Mouse (Mus musculus): ENCODE measurements around the gene Stk33. TPM values are rescaled to one million over a fixed set of nuclear protein-coding genes. Genes with fewer than 3 reads are reported as not detected.

Stk33 gene
- polyA plus RNA-seq, 1 experiment, result not detected

DNA sequence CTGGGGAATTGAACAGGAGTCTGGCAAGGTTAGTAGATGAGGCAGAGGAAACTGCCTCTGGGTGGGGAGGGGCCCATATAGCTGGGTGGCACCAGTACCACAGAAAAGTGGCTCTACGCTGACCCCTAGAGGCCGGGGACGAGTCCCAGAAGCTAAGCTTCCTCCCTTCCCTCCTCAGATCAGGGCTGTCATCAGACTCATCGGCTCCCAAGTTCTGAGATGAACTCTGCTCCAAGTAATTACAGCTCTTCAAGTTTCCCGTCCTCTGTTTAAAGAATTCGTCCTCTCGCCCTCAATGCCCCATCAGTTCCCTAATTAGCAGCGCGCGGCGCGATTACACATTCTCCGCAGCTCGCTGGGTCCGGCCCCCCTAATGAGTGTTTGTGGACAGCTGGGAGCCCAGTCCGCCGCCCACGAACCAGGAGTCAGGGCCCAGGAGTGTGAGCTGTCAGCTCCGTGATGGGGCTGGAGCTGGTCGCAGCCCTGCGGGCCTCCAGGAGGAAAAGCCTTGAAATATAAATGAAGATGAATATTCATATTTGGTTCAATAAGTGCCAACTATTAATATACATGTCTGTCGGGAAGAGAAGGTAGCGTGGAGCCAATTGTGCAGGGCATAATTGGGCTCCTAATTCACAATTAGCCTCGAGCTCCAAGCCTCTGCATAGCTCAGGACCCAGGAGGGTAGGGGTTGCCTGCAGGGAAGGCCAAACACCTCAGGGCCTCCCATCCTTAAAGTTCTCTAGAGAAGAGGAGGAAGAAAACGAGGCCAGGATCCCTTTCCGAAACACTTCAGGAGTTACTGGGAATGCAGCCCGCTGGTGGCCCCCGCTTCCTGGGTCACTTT is 183.2 kb downstream of the Stk33 start:
- no peaks in the 10 kb centered on the region for H3K4me1 ChIP-seq (ENCODE audit: control insufficient read depth, insufficient read depth, low read length)
- H3K4me3 ChIP-seq (replicated peaks; ENCODE audit: control insufficient read depth, low read depth, low read length), result no peak overlapping the region
- TF ChIP-seq POLR2A (IDR thresholded peaks at IDR 0.05; ENCODE audit: borderline replicate concordance, control insufficient read depth, low read depth, low read length), result no peak
- peak; percentile 50; the same call in 1 of the 2 replicates for TF ChIP-seq CTCF (IDR thresholded peaks at IDR 0.05; ENCODE audit: control insufficient read depth, insufficient read depth, low read length)
- H3K27ac ChIP-seq (ENCODE audit: control insufficient read depth, insufficient read depth, low read depth, low read length, poor library complexity), result no peak overlapping the region
- WGBS, result 38% methylated on average over 28 of the region's 28 CpGs

DNA sequence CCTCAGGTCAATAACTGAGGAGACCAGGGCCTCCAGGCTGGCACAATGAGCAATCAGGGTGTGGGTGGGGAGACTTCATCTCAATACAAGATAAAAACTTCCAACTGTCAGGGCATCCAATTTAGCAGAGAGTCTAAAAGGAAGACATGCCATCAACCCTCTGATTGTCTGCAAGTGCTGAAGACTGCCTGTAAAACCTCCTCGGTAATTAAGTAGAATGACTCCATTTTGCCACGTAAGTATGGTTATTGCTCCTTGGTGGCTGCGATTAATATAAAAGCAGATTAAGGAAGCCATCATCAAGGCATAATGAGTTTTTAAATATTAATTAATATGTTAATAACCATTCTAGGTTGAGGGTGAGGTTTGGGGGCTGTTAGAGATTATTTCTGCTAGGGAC is 187.5 kb downstream of the Stk33 start:
- TF ChIP-seq CTCF (IDR thresholded peaks at IDR 0.05; ENCODE audit: control insufficient read depth, insufficient read depth, low read length) (no peak), POLR2A (IDR thresholded peaks at IDR 0.05; ENCODE audit: borderline replicate concordance, control insufficient read depth, low read depth, low read length) (no peak)
- H3K27ac ChIP-seq (ENCODE audit: control insufficient read depth, insufficient read depth, low read depth, low read length, poor library complexity), result no peak overlapping the region
- H3K4me1 ChIP-seq (ENCODE audit: control insufficient read depth, insufficient read depth, low read length), result no peaks in the 10 kb centered on the region; the same call in 1 of the 2 replicates
- H3K4me3 ChIP-seq (replicated peaks; ENCODE audit: control insufficient read depth, low read depth, low read length), result no peak overlapping the region
- WGBS, result 81% methylated on average over 3 of the region's 3 CpGs

DNA sequence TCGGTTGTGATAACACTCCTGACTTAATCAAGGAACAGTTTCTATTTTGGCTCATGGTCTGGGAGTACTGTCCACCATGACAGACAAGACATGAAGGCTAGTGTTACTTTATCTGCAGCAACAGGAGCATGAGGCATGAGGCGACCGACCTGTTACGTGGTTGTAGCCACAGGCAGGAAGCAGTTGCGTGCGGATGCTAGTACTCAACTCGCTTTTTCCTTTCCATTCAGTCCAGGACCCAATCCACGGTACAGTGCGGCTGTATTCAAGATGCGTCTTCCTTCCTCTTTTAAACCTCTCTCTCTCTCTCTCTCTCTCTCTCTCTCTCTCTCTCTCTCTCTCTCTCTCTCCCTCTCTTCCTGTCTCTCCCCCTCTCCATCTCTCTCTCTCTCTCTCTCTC is 194.1 kb downstream of the Stk33 start:
- no peak for TF ChIP-seq CTCF (IDR thresholded peaks at IDR 0.05; ENCODE audit: control insufficient read depth, insufficient read depth, low read length)
- no peak for TF ChIP-seq POLR2A (IDR thresholded peaks at IDR 0.05; ENCODE audit: borderline replicate concordance, control insufficient read depth, low read depth, low read length)
- 26% methylated on average over 10 of the region's 10 CpGs for WGBS
- H3K4me1 ChIP-seq (ENCODE audit: control insufficient read depth, insufficient read depth, low read length), result peaks cover 1% of the 10 kb centered on the region; the same call in 1 of the 2 replicates
- H3K4me3 ChIP-seq (replicated peaks; ENCODE audit: control insufficient read depth, low read depth, low read length), result no peak overlapping the region
- H3K27ac ChIP-seq (ENCODE audit: control insufficient read depth, insufficient read depth, low read depth, low read length, poor library complexity), result no peak overlapping the region

DNA sequence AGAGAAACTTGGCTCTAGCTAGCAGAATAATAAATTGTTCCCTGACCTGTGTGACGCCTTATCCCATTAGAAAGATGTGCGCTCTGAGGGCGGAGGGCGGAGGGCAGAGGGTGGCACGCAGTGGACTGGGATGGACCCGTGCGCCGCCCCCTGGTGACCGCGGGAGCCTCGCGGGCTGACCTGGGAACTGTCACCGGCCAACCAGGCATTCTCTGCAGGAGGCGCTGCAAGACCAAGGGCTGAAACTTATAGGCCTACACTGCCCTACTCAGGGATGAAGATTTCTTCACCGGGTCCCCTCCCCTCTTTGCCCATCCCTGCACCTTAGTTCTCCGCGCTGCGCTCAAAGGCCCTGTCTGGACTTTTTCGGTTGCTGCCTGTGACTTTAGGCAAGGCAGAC is 197.6 kb downstream of the Stk33 start:
- Histone ChIP-seq H3K4me3 (replicated peaks; ENCODE audit: control insufficient read depth, low read depth, low read length) (no peak overlapping the region), H3K27ac (ENCODE audit: control insufficient read depth, insufficient read depth, low read depth, low read length, poor library complexity) (no peak overlapping the region), H3K4me1 (ENCODE audit: control insufficient read depth, insufficient read depth, low read length) (peaks cover 1% of the 10 kb centered on the region; the same call in 1 of the 2 replicates)
- WGBS, result 41% methylated on average over 19 of the region's 19 CpGs
- TF ChIP-seq POLR2A (IDR thresholded peaks at IDR 0.05; ENCODE audit: borderline replicate concordance, control insufficient read depth, low read depth, low read length), result no peak
- TF ChIP-seq CTCF (IDR thresholded peaks at IDR 0.05; ENCODE audit: control insufficient read depth, insufficient read depth, low read length), result no peak

DNA sequence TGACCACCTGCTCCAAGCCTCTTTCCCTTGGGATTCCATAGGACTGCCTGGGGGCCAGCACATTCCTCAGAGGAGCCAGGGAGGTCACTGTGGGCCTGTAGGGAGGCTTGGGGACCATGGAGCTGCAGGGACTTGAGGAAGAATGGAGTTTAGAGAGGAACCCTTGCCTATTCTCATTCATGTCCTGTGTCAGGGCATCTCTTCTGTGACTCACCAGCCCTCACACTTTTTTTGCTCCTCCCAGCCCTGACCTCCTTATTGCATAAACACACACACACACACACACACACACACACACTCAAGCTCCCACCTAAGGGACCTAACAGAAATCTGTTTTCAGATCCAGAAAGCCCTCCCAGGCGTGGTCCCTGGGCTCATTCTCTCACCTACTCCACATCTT is 199.5 kb downstream of the Stk33 start:
- no peak overlapping the region for H3K27ac ChIP-seq (ENCODE audit: control insufficient read depth, insufficient read depth, low read depth, low read length, poor library complexity)
- TF ChIP-seq POLR2A (IDR thresholded peaks at IDR 0.05; ENCODE audit: borderline replicate concordance, control insufficient read depth, low read depth, low read length), result no peak
- no peak for TF ChIP-seq CTCF (IDR thresholded peaks at IDR 0.05; ENCODE audit: control insufficient read depth, insufficient read depth, low read length)
- H3K4me1 ChIP-seq (ENCODE audit: control insufficient read depth, insufficient read depth, low read length), result no peaks in the 10 kb centered on the region
- 38% methylated on average over 1 of the region's 1 CpGs for WGBS
- H3K4me3 ChIP-seq (replicated peaks; ENCODE audit: control insufficient read depth, low read depth, low read length), result no peak overlapping the region

DNA sequence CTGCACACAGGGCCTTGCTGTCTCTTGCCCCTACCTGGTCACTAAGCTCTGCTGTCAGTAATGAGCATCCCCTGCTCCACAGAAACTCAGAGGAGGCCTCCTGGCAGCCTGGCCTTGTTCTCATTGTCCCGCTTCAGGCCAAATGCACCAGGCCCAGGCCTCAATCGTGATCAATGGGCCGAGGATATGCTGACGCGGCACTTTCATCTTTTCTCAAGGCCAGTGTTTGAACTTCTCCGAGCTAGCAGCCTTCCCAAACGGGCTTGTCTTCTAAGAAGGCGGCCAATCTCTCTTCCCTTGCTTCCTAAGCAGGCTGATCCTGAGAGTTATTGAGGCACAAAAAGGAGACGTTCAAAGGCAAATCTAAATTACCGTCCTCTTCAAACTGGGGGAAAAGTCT is 200.2 kb downstream of the Stk33 start:
- H3K4me1 ChIP-seq (ENCODE audit: control insufficient read depth, insufficient read depth, low read length), result no peaks in the 10 kb centered on the region
- H3K27ac ChIP-seq (ENCODE audit: control insufficient read depth, insufficient read depth, low read depth, low read length, poor library complexity), result no peak overlapping the region
- no peak overlapping the region for H3K4me3 ChIP-seq (replicated peaks; ENCODE audit: control insufficient read depth, low read depth, low read length)
- no peak for TF ChIP-seq POLR2A (IDR thresholded peaks at IDR 0.05; ENCODE audit: borderline replicate concordance, control insufficient read depth, low read depth, low read length)
- no peak for TF ChIP-seq CTCF (IDR thresholded peaks at IDR 0.05; ENCODE audit: control insufficient read depth, insufficient read depth, low read length)
- 78% methylated on average over 10 of the region's 10 CpGs for WGBS

DNA sequence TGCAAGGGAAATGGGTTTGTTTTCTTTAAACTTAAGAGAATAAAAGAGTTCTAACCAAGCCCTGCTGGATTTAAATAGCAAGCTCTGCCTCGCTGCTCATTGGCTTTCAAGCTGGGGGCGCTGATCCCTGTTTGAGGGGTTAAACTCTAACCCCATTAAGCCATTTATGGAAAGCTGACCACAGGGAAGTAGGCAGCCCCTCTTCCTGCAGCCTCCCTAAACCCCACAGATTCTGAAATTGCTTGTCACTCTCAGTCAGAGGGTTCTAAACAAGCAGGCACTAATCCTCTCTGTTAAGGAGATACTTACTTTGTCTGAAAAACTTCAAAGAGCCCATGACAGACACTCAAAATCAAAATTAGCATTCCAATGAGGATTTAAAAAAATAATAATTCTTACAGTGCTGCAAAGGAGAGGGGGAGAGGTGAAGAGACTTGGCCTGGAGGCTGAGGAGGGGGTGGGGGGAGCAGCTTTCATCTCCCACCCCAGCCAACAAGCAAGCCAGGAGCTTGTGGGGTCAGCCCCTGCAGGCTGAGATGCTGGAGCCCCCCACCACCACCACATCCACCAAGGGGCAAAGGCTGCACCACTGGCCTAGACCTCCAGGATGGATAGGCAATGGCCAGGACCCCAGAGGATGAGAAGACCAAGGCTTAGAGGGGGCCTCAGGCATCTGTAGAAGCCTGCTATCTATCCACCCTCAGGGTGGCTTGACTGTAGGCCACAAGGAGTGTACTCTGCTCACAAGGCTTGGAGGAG is 203.8 kb downstream of the Stk33 start:
- TF ChIP-seq CTCF (IDR thresholded peaks at IDR 0.05; ENCODE audit: control insufficient read depth, insufficient read depth, low read length), result no peak
- Histone ChIP-seq H3K4me3 (replicated peaks; ENCODE audit: control insufficient read depth, low read depth, low read length) (no peak overlapping the region), H3K4me1 (ENCODE audit: control insufficient read depth, insufficient read depth, low read length) (no peaks in the 10 kb centered on the region), H3K27ac (ENCODE audit: control insufficient read depth, insufficient read depth, low read depth, low read length, poor library complexity) (no peak overlapping the region)
- WGBS, result 64% methylated on average over 2 of the region's 2 CpGs

DNA sequence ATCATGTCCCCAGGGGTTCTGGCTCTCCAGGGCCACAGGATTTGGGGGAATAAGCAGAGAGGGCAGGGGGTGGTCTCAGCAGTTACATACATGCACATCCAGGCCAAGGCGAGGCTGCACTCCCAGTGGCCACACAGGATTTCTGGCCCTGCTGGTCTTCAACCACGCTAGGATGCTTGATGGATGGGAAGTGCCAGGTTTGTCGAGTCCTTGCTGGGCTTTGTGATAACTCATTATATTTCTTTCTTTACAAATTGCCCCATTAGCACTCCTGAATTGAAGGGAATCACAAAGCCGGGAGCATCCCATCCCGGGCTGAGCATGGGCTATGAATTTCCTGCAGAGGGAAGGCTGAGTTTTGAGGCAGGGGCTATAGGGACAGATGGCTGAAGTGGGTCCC is 204.4 kb downstream of the Stk33 start:
- H3K4me3 ChIP-seq (replicated peaks; ENCODE audit: control insufficient read depth, low read depth, low read length), result no peak overlapping the region
- no peak overlapping the region for H3K27ac ChIP-seq (ENCODE audit: control insufficient read depth, insufficient read depth, low read depth, low read length, poor library complexity)
- WGBS, result 57% methylated on average over 5 of the region's 5 CpGs
- H3K4me1 ChIP-seq (ENCODE audit: control insufficient read depth, insufficient read depth, low read length), result no peaks in the 10 kb centered on the region
- TF ChIP-seq POLR2A (IDR thresholded peaks at IDR 0.05; ENCODE audit: borderline replicate concordance, control insufficient read depth, low read depth, low read length) (no peak), CTCF (IDR thresholded peaks at IDR 0.05; ENCODE audit: control insufficient read depth, insufficient read depth, low read length) (no peak)
